In genomic region chr1:119457528-119457855, GRCm38 (mm10) we compare ENCODE assay signal across 8 mouse cellular contexts. TPM values are rescaled to one million over a fixed set of nuclear protein-coding genes. Genes with fewer than 3 reads are reported as not detected.
A peak's percentile ranks its signal among the peaks of the same experiment; 100 is the strongest.
DNase-seq lines count a peak whose midpoint lies in the region; ATAC-seq lines count a peak whose summit lies in the region.

No protein-coding gene starts in this region.

- peaks cover 7% of the 10 kb centered on the region; the same call in 1 of the 2 replicates for H3K27me3 ChIP-seq in hindbrain, embryonic 13.5 days
- peaks cover 13% of the 10 kb centered on the region for H3K27me3 ChIP-seq in hindbrain, embryonic 10.5 days (ENCODE audit: insufficient read depth, poor library complexity, severe bottlenecking)

- no peak overlapping the region for H3K4me2 ChIP-seq in hindbrain, embryonic 13.5 days

- H3K9me3 ChIP-seq in hindbrain, embryonic 13.5 days = no peaks in the 10 kb centered on the region
- no peaks in the 10 kb centered on the region for H3K9me3 ChIP-seq in hindbrain, embryonic 10.5 days

- H3K4me1 ChIP-seq in hindbrain, embryonic 13.5 days (replicated peaks) = peaks cover 15% of the 10 kb centered on the region
- peaks cover 6% of the 10 kb centered on the region; the same call in 1 of the 2 replicates for H3K4me1 ChIP-seq in hindbrain, embryonic 10.5 days (replicated peaks)

- ATAC-seq in hindbrain, embryonic 13.5 days (ENCODE audit: low FRiP score) = peak; percentile 36; the same call in 1 of the 2 replicates
- peak; percentile 12 for ATAC-seq in inflammation-experienced regulatory T-cells, adult 6 months

- H3K9ac ChIP-seq in hindbrain, embryonic 13.5 days = no peak overlapping the region

- no peak overlapping the region for H3K4me3 ChIP-seq in hindbrain, embryonic 13.5 days
- no peak overlapping the region for H3K4me3 ChIP-seq in hindbrain, embryonic 10.5 days

- WGBS in hindbrain, embryonic 13.5 days = 66% methylated on average over 5 of the region's 5 CpGs
- 67% methylated on average over 5 of the region's 5 CpGs for WGBS in hindbrain, embryonic 10.5 days

- no peak overlapping the region for H3K27ac ChIP-seq in hindbrain, embryonic 13.5 days
- H3K27ac ChIP-seq in hindbrain, embryonic 10.5 days = no peak overlapping the region

- DNase-seq in hindbrain, embryonic 10.5 days (ENCODE audit: low spot score) = no peak
- peak; percentile 42 for DNase-seq in adrenal gland, adult 8-10 months
- peak; percentile 12 for DNase-seq in mesoderm, embryonic 11.5 days (ENCODE audit: low read depth, low spot score)
- DNase-seq in frontal cortex, postnatal 14 days (ENCODE audit: low spot score in 2 of 2) = no peak
- no peak for DNase-seq in frontal cortex, postnatal 36 days (ENCODE audit: low spot score in 2 of 2)
- no peak for DNase-seq in right cerebral cortex, postnatal 10 days (ENCODE audit: low spot score in 2 of 2)

- no peaks in the 10 kb centered on the region for H3K36me3 ChIP-seq in hindbrain, embryonic 13.5 days
- H3K36me3 ChIP-seq in hindbrain, embryonic 10.5 days = no peaks in the 10 kb centered on the region

RNA-seq across cellular contexts. Expression of gene Inhbb, which starts 35.4 kb away (rescaled TPM):
- 2.2 and 2.7 TPM in 2 replicates for polyA plus RNA-seq in hindbrain, embryonic 13.5 days (2015; fragmentation: Nextera tagmentation; extraction: Ambion mirVana)
- polyA plus RNA-seq in hindbrain, embryonic 10.5 days (2016; fragmentation: Nextera tagmentation; extraction: Ambion mirVana) = 0.14 and 0.31 TPM in 2 replicates
- 1 to 10 TPM; 4.0 to 4.5 (median 4.2) TPM for total RNA-seq in adrenal gland, adult 8-10 months (2022)
- not detected for polyA plus RNA-seq in inflammation-experienced regulatory T-cells, adult 6 months (2017; shearing (Covaris generic))

RNA-seq across cellular contexts. Expression of gene Ralb, which starts 47.1 kb away (rescaled TPM):
- 67.3 and 69.0 TPM in 2 replicates for polyA plus RNA-seq in hindbrain, embryonic 13.5 days (2015; fragmentation: Nextera tagmentation; extraction: Ambion mirVana)
- 96.8 and 103 TPM in 2 replicates for polyA plus RNA-seq in hindbrain, embryonic 10.5 days (2016; fragmentation: Nextera tagmentation; extraction: Ambion mirVana)
- total RNA-seq in adrenal gland, adult 8-10 months (2022) = 10 to 100 TPM; 61.0 to 78.5 (median 64.7) TPM
- polyA plus RNA-seq in inflammation-experienced regulatory T-cells, adult 6 months (2017; shearing (Covaris generic)) = 10 to 100 TPM; 10.0 to 16.8 (median 10.8) TPM

Comparison
In these comparisons a context has a peak if more than half of its experiments do, and no peak if none do; other contexts are left out.
1. DNase-seq: peak in adrenal gland, adult 8-10 months (single experiment) and mesoderm, embryonic 11.5 days (single experiment); none in hindbrain, embryonic 10.5 days (single experiment), frontal cortex, postnatal 14 days (0 of 2), frontal cortex, postnatal 36 days (0 of 2) and right cerebral cortex, postnatal 10 days (0 of 2).